Mouse (Mus musculus) embryo, embryonic 10.5 days (tissue): Measurements from ENCODE around the gene Lrp10.

Source experiments
- DNase-seq: peaks from one replicate; pipeline ENCODE4 v3.0.0-alpha.2; 2015; ENCODE audit warnings: low spot score

The Lrp10 gene

GRCm38 (mm10) chr14:54475941-54476844 lies 12.3 kb downstream of the Lrp10 start, which contains the start of gene Rem2:
TSS of gene Rem2 (plus strand) at chr14:54476100.
- peak; percentile 83 for DNase-seq

DNA sequence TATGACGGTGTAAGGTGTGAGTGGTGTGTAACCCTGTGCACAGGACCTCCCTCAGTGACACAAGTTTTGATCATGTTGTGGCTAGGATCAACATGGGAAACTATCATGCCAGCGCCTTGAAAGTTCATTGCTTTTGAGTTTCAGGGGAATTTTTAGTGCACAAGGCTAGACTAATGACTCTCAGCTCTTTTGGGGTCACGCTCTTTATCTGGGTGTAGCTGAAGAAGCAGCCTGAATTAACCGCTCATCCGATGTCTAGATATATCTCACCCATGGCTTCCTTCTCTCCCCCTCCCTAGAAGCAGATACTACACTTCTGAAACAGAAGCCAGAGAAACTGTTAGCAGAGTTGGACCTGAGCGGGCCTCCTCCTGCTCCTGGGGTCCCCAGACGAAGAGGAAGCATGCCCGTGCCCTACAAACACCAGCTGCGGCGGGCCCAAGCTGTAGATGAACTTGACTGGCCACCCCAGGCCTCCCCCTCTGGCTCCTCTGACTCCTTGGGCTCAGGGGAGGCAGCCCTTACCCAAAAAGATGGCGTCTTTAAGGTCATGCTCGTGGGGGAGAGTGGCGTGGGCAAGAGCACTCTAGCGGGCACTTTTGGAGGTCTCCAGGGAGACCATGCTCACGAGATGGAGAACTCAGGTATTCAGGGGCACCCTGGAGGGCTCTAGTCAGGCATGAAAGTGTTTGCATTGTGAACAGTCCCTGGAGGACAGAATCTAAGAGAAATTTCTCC lies 13.4 kb downstream of the Lrp10 start:
- no peak for DNase-seq

- peak; percentile 82 for DNase-seq
These were observed 15.5 kb downstream of the Lrp10 start for GRCm38 (mm10) chr14:54479451-54479920.

GRCm38 (mm10) chr14:54480673-54481072 lies 16.7 kb downstream of the Lrp10 start:
- no peak for DNase-seq

GRCm38 (mm10) chr14:54481402-54481801 lies 17.5 kb downstream of the Lrp10 start:
- DNase-seq: no peak

GRCm38 (mm10) chr14:54482498-54482897 lies 18.6 kb downstream of the Lrp10 start:
- DNase-seq: peak; percentile 75

DNA sequence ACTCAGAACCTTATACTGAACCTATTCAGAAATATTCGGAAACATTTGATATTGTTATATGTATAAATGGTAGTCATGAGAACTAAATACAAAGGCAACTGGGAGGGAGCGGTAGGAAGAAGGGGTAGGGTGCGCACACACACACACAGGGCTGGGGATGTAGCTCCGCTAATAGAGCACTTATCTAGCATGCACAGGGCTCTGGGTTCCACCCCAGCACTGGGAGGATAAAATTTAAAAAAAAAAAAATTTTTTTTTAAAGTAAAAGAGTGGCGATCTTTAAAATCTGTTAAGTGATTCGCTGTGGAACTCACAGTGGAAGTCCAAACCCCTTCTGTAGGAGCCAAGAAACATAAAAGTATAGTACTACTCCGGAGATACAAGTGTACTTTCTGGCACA lies 22.0 kb downstream of the Lrp10 start:
- DNase-seq: no peak

GRCm38 (mm10) chr14:54487732-54488131 lies 23.8 kb downstream of the Lrp10 start:
- DNase-seq: no peak

GRCm38 (mm10) chr14:54488350-54488749 lies 24.4 kb downstream of the Lrp10 start:
- no peak for DNase-seq

GRCm38 (mm10) chr14:54492345-54493131 lies 28.6 kb downstream of the Lrp10 start:
- peak; percentile 38 for DNase-seq

DNA sequence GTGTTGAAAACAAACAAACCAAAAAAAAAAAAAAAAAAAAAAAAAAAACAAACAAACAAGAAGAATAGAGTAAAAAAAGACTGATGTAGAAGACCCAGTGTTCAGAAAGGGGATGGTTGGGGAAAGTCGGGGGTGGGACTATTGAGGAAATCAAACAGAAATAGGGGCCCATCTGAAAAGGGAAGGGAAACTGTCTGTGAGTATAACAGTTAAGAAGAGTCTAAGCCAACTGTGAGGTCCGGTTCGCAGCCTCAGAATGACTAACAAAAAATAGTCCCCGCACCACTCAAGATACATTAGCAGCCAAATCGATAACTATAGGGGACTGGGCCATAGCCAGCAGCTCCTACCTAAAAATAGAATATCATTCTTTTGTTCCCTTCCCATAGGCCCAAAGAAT lies 29.3 kb downstream of the Lrp10 start:
- DNase-seq: no peak

GRCm38 (mm10) chr14:54494234-54494633 lies 30.3 kb downstream of the Lrp10 start:
- DNase-seq: peak; percentile 85

- no peak for DNase-seq
These were observed 32.8 kb downstream of the Lrp10 start for GRCm38 (mm10) chr14:54496706-54497105.

DNA sequence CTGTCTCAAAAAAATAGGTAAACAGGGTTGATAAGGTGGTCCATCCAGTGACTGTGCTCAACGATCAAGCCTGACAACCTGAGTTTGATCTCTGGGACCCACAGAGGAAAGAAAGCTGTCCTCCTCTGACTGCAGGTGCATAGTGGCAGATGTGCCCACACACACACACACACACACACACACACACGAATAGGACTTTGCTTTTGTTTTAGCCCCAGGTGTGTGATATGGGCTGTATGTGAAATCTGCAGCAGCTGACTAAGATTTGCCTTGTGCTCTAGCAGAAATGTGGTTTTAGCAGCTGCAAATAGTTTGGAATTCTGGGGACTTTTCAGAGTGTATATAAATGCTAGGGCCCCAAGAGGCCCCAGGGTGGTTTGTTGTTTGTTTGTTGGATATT lies 35.4 kb downstream of the Lrp10 start:
- no peak for DNase-seq

DNA sequence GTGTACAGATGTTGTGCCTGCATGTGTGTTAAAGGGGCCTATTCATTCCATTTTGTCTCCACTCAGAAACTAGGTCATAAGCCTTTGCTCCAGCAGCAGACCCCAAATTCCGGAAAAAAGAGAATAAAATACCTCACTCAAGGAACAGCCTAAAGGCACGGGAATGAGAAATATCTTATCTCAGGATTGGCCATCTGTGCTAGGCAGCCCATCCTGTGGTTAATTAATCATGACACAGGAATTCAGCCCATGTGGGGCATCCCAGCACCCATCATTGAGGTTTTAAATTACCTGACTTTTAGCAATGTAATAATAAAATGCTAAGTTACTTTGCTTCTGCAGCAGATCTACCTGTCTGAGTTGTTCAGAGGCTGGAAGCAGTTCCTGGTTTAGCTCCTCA lies 37.4 kb downstream of the Lrp10 start:
- DNase-seq: no peak

GRCm38 (mm10) chr14:54503092-54503491 lies 39.2 kb downstream of the Lrp10 start:
- DNase-seq: no peak

DNA sequence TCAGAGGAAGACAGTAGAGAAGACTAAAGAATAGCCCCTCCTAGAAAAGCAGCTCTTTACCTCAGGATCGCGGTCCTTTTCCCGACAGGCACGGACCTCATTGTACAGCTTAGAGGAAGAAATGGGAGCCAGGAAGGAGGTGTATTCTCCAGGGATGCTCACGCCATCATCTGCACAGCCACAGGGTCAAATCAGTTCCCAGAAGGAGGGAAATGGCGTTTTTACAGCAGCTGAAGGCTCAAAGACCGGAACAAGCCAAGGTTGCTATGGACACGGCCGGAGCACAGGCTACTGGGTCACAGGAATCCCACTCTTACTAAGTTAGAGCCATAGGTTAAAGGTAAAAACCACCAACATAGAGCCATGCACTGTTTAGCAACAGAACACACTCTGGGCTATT lies 45.8 kb downstream of the Lrp10 start:
- DNase-seq: no peak

DNA sequence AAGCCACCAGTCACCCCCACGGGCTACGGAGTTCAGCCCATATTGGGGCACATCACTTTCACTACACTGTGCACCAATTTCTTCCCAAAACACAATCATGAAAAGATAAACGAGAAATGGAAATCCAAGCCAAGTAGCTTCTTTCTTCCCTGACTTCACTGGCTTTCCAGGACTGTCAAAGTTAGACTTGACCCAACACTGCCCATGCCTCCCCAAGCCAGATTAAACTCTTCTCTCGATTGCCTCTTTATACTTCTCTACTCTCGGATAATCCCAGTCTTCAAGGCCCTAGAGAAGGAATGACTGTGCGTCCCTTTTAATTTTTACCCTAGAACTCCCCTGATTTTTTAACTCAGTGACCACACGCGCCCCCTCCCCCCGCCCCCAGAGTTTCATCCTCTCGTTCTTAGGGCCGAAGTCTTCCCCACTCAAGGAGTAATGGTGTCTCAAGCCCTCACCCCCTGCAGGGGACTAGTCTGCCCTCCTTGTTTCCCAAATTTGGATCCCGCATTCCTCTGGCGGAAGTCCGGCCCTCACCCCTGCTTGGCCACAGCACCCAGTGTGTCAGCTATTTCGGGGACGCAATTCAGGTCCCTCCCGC lies 52.9 kb downstream of the Lrp10 start:
- DNase-seq: no peak
